Mouse (Mus musculus): ENCODE results near the gene Dtnb. TPM values are rescaled to one million over a fixed set of nuclear protein-coding genes. Genes with fewer than 3 reads are reported as not detected.
"Not testable (repeated sequence)": the region's sequence is repeated elsewhere in the genome, so short reads cannot be mapped to it uniquely, and the experiment has no call there.

Gene Dtnb
- total RNA-seq, 2 experiments from 2014 or later = 11.3 to 15.0 TPM

- DNase-seq = peak; percentile 29
Measured at GRCm38 (mm10) chr12:3660985-3661635, 88.9 kb downstream of the Dtnb start.

DNA sequence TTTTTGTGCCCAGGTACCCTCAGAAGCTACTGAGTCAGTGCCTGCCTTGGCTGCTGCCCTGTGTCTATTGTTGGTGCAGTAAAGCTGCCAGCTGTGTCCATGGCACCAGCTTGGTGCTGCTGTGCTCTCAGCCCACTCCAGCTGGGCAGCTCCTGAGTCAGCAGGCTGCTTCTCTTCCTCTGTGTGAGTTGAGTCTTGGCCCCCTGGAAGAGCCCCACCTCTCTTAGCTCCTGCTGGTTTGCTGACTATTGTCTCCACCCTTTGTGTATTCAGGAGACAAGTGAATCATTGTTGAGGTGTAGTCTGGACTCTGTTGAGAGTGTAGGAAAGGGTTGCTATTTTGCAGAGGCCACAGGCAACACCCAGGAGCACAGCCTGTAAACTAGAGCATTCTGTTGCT, 90.5 kb downstream of the Dtnb start:
- DNase-seq = no peak

DNA sequence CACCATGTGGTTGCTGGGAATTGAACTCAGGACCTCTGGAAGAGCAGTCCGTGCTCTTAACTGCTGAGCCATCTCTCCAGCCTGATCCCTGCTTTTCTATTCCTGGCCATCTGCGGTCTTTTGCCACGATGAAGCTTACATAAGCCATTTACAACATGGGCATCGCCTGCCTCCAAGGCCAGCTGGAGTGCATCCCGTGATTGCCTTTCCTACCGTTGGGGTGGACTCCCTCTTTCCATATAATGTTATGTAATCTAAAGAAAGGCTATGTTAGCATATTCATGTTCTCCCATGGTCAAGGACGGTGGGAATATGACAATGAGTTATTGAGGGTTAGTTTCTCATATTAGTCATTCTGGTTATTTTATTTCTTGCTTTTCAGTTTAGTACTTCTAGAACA, 91.2 kb downstream of the Dtnb start:
- DNase-seq = no peak

DNA sequence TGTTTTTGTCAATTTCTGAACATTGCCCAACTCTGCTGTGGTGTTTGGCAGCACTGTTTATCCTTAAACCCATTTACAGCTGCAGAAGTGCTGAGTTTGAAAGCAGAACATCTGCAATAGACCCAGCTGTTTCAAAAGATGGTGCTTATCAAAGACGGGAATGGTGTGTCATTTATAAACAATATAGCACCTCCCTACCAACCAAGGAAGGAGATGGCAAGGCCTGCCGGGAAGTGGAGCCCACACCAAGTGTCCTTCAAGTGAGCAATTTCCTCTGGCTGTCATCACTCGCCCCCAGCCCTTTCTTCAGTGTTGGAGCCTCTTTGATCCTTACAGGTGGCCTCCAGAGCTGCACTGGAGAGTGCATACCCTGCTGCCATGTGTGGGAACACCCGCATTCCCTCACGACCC, 97.8 kb downstream of the Dtnb start:
- DNase-seq = no peak

- DNase-seq = no peak
Measured at GRCm38 (mm10) chr12:3671117-3671516, 98.9 kb downstream of the Dtnb start.

DNA sequence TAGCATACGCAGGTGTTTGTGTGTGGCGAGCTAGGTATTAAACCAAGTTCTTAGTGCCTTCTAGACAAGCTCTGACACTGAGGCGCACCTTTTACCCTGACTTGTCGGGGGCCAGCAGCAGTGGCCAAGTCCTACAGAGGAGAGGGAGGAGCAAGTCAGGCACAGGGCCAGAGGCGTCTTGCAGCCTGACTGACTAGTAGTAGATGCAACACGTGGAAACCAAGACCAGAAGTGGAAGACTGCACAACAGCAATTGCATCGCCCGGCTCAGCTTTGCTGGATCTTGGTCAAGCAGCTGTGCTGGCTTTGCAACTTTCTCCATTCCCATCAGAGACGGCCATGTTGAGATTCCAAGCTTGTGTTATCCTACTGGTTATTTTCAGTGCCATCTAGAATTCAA, 100.6 kb downstream of the Dtnb start:
- DNase-seq = no peak

DNA sequence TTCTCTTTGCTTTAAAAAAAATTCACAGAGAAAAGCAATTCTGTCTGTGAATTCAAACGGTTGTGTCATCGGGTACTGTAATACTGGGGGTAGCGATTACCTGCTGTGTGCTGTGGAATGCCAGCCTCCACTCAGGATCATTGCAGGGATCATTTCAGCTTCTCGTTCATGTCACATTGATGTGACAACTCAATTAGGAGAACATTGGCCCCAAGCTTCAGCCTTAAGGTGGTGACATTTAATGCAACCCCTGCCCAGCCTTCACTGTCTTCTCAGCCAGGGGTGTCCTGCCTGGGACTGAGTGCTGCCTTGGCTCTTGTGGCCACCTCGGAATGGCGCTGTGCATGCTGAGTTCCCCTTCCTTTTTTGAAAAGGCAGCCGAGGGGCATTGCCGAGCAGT, 101.7 kb downstream of the Dtnb start:
- no peak for DNase-seq

GRCm38 (mm10) chr12:3674913-3675312, 102.7 kb downstream of the Dtnb start:
- DNase-seq = no peak

- DNase-seq = no peak
Measured at GRCm38 (mm10) chr12:3680721-3681120, 108.5 kb downstream of the Dtnb start.

DNA sequence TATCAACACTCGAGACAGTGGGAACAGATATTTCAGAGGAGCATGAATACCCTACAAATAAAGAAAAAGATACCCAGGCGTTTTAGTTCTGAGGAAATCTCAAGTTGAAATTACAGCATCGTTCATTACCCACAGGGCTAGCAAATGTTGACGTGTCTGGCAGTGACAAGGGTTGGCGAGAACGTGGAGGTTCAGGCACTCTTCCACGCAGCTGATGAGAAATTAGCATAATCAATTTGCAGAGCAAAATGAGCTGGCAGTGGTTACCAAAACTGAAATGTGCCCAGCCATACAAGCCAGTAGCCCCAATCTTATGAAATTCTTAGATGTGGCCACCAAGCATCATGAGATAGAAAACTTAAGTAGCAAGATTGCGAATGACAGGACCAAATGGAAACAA, 110.9 kb downstream of the Dtnb start:
- no peak for DNase-seq

DNA sequence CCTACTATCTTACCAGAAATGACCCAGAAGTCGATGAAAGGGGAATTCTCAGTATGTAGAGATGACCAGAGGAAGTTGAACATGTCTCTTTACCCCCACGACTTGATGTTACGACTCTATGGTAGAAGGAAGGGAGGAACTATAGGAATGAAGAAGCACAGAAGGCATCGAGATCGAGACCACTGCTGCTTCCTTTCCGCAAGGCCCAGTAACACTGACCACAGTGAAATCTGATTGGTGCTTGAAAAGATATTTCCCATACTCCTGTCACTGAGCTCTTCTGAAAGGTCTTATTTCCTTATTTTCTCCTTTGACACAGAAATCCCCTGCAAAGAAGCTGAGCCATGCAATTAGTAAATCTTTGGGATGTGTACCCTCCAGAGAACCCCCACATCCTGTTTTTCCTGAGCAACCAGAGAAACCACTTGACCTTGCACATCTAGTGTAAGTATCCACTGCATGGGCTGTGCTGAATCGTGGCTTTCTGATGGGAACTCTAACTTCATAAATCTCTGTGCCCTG, 114.3 kb downstream of the Dtnb start:
- DNase-seq = no peak

DNA sequence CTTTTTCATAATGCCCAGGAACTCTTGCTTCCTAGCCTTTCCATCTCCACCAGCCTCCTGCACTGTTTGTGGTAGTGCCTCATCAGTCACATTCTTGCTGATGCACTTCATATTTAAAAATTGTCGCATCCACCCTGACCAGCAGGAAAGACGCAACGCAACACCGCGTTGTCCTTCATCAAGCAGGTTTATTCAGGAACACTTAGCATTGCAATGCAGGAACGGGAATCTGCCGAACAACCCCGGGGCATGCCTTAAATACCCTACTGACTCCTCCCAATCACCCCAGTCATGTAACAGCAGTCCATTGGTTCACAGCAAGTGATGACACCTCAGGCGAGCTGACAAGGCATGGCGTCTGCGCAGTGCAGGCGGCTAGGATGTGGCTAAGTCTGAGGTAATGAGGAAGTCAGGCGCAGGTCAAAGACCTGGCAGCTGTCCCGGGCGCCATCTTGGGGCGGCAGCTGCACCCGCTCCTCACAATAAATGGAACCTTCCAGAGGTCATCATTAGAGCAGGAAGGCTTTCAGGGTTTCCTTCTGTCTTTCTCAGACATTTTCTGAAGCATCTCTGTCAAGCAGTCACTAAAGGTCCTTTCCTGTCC, 118.8 kb downstream of the Dtnb start:
- not testable (repeated sequence) for DNase-seq

- DNase-seq = no peak
Measured at GRCm38 (mm10) chr12:3692795-3693392, 120.7 kb downstream of the Dtnb start.

- DNase-seq = peak; percentile 69
Measured at GRCm38 (mm10) chr12:3695741-3696501, 123.7 kb downstream of the Dtnb start.

- DNase-seq = no peak
Measured at GRCm38 (mm10) chr12:3700503-3700902, 128.3 kb downstream of the Dtnb start.

DNA sequence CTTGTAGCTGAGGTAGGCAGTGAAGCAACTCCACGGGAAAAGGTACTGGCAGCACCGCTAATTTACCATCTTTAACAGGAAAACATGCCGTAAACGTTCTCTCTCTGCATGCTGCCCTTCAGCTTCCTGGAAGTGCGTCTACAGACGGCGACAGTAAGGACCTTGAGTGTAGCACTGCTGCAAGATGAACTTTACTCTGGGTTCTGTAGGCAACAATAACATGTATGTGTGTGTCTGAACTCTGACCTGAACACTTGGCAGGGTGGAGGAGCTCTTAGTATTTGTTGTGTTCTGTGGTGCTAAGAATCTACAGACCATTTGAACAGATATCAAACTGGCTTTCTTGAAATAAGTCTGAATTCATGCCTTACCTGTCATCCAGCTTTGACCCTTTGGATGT, 130.7 kb downstream of the Dtnb start:
- no peak for DNase-seq

DNA sequence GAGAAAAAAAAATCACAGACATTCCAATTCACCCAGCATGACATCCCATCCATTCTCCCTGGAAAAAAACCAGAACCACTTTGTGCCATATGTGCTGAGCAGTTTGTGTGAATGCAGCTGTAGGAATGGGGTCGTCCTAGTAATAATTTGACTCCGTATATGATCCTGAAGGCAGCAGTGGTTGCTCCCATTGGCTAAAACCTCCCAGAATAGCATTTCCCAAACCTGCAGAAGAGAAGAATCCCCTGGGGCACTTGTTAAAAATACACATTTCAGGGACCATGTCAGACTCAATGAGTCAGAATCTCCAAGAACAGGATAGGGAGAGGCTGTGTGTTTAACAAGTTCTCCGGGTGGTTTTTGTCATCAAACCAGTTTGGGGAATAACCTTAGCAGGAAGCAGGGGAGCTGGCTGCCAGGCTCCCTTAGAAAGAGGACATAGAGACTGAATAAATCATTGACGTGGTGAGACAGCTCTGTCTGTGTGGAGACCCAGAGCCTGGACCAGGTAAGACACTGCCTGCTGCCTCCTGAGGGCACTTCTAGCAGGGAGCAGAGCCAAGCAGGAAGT, 147.1 kb downstream of the Dtnb start:
- DNase-seq = no peak

DNA sequence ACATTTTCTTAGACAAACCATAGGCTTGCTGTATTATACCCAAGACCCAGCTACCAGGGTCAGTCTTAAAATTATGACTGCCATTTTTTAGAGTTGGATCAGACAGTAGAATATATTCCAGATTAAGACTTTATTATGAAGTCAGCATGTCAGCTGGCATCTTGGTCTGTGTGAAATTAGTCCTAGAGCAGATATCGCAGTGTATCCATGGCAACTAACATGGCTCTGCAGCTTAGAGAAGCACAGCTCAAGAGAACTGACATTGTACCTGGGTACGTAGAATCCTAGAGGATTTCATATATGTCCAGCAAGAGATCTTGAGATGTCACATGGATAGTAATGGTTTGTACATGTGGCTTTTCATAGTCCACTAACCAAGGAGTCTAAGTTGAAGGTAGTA, 148.3 kb downstream of the Dtnb start:
- DNase-seq = no peak

- DNase-seq = peak; percentile 78
Measured at GRCm38 (mm10) chr12:3723762-3724161, 151.6 kb downstream of the Dtnb start.

- DNase-seq = no peak
Measured at GRCm38 (mm10) chr12:3724822-3725370, 152.7 kb downstream of the Dtnb start.

- DNase-seq = no peak
Measured at GRCm38 (mm10) chr12:3729521-3730075, 157.4 kb downstream of the Dtnb start.

DNA sequence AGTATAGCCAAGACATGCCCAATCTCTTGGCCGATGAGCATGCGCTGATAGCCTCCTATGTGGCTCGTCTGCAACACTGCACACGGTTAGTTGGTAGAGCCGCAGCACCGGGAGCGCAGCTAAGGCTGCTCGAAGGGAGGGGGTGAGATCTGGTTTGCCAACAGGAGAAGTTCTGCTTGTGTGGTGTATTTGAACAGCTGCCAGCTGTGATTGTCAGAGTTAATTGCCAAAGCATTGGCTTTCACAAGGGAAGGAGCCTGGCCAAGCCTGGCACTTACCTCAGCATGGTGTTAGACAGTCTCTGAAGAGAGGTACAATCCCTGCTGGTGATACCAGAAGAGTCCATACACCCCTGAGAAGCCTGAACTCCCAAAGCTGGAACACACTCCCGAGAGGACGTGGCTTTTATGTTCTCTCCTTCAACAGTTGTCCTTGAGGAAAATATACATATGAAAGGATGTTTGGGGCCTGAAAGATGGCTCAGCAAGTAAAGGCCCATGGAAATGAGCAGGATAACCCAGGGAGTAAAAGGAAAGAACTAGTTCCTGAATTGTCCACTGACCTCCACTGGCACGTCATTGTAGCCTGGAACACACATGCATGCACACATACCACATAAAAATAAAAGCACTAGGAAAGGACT, 160.6 kb downstream of the Dtnb start:
- DNase-seq = peak; percentile 24

Measured in heart, postnatal 4 days (tissue).